Mouse (Mus musculus) liver, adult 2 months (tissue): Measurements from ENCODE around the gene Zfp346.

Experiments
- CTCF ChIP-seq: fragments of 200-500 bp; IDR thresholded peaks from 2 replicates; pipeline ENCODE4 v1.5.1; 2011; ENCODE audit warnings: low read depth, low read length, control low read depth
- POLR2A ChIP-seq: fragments of 200-500 bp; IDR thresholded peaks from 2 replicates; pipeline ENCODE4 v1.6.1; 2011; ENCODE audit warnings: low read length, control low read depth; ENCODE audit not compliant: insufficient read depth; ENCODE audit errors: extremely low read depth

GRCm38 (mm10) chr13:55114375-55114774 lies 9.3 kb downstream of the Zfp346 start:
- TF ChIP-seq POLR2A (no peak), CTCF (no peak)
